Mouse (Mus musculus): Measurements from ENCODE around the gene Rcsd1. TPM values are rescaled to one million over a fixed set of nuclear protein-coding genes. Genes with fewer than 3 reads are reported as not detected.
A peak's percentile ranks its signal among the peaks of the same experiment; 100 is the strongest.

Gene Rcsd1
- polyA plus RNA-seq, 1 experiment from 2014 or later: 6.1 TPM

GRCm38 (mm10) chr1:165737451-165737850 lies 27.9 kb upstream of the Rcsd1 start:
- DNase-seq (ENCODE audit: low spot score): no peak
- H3K4me2 ChIP-seq (ENCODE audit: low read depth, severe bottlenecking): no peak overlapping the region
- no peak overlapping the region for H3K4me3 ChIP-seq (ENCODE audit: low read depth, low read length)
- no peak overlapping the region for H3K27ac ChIP-seq (replicated peaks; ENCODE audit: low read depth, low read length)
- no peaks in the 10 kb centered on the region for H3K36me3 ChIP-seq (ENCODE audit: control insufficient read depth, insufficient read depth, low read length)
- WGBS: 37% methylated on average over 5 of the region's 5 CpGs
- no peaks in the 10 kb centered on the region for H3K4me1 ChIP-seq (ENCODE audit: control insufficient read depth, insufficient read depth, low read length)
- H3K9ac ChIP-seq (ENCODE audit: low read length): no peak overlapping the region
- no peaks in the 10 kb centered on the region for H3K27me3 ChIP-seq (ENCODE audit: control insufficient read depth, insufficient read depth, low read length)
- ATAC-seq (ENCODE audit: insufficient number of reproducible peaks, low FRiP score, low TSS enrichment, low read depth): no peak
- no peaks in the 10 kb centered on the region for H3K9me3 ChIP-seq (ENCODE audit: control insufficient read depth, low read length)

DNA sequence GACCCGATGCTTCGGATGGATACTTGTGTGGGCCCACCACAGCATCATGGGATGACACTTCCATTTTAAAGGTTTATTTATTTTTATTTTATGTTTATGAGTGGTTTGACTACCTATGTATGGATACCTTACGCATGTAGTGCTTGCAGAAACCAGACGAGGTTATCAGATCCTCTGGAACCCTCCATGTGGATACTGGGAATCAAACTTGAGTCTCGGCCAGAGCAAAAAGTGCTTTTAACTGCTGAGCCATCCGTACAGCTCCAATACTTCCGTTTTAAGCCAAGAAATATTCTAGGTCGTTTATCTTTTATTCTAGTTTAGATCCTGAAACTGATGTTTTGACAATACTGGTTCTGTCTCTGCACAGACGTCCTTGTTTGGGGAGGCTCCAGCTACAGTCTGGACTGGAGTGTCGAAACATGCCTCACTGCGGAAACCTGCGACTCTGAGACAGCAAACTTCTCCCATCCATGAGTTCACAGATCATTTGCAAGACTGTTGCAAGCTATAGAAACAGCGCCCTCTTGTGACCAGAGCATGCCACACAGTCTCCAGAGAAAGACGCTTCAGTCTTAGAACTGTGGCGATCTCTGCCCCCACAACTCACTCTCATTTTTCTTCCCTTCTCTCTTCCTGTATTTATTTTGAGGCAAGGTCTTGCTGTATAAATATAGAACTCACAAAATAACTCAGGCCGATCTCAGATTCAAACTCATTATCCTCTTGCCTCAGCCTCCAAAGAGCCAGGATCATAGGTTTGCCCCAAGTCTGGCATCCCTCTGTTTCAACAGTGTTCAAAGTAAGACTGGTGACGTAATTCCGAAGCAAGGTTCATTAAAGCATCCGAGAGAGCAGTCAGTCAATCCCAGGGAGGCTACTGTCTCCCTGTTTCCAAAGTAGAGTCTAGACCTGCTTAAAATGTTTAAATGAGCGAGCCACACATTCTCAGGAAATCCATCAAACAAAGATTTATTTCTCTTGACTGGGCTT lies 26.6 kb upstream of the Rcsd1 start:
- DNase-seq (ENCODE audit: low spot score): peak; percentile 94
- ATAC-seq (ENCODE audit: insufficient number of reproducible peaks, low FRiP score, low TSS enrichment, low read depth): peak; percentile 62; the same call in 1 of the 2 replicates
- no peaks in the 10 kb centered on the region for H3K9me3 ChIP-seq (ENCODE audit: control insufficient read depth, low read length)
- no peaks in the 10 kb centered on the region for H3K36me3 ChIP-seq (ENCODE audit: control insufficient read depth, insufficient read depth, low read length)
- 39% methylated on average over 20 of the region's 20 CpGs for WGBS
- H3K4me1 ChIP-seq (ENCODE audit: control insufficient read depth, insufficient read depth, low read length): no peaks in the 10 kb centered on the region
- H3K4me3 ChIP-seq (ENCODE audit: low read depth, low read length): no peak overlapping the region
- H3K4me2 ChIP-seq (ENCODE audit: low read depth, severe bottlenecking): no peak overlapping the region; the same call in 1 of the 2 replicates
- H3K27ac ChIP-seq (replicated peaks; ENCODE audit: low read depth, low read length): no peak overlapping the region
- no peak overlapping the region for H3K9ac ChIP-seq (ENCODE audit: low read length)
- H3K27me3 ChIP-seq (ENCODE audit: control insufficient read depth, insufficient read depth, low read length): no peaks in the 10 kb centered on the region

- no peak overlapping the region for H3K9ac ChIP-seq (ENCODE audit: low read length)
- H3K36me3 ChIP-seq (ENCODE audit: control insufficient read depth, insufficient read depth, low read length): no peaks in the 10 kb centered on the region
- H3K4me2 ChIP-seq (ENCODE audit: low read depth, severe bottlenecking): no peak overlapping the region
- no peak for DNase-seq (ENCODE audit: low spot score)
- H3K27ac ChIP-seq (replicated peaks; ENCODE audit: low read depth, low read length): no peak overlapping the region
- no peak overlapping the region for H3K4me3 ChIP-seq (ENCODE audit: low read depth, low read length)
- H3K27me3 ChIP-seq (ENCODE audit: control insufficient read depth, insufficient read depth, low read length): no peaks in the 10 kb centered on the region
- H3K4me1 ChIP-seq (ENCODE audit: control insufficient read depth, insufficient read depth, low read length): no peaks in the 10 kb centered on the region
- WGBS: 94% methylated on average over 2 of the region's 2 CpGs
- H3K9me3 ChIP-seq (ENCODE audit: control insufficient read depth, low read length): no peaks in the 10 kb centered on the region
- no peak for ATAC-seq (ENCODE audit: insufficient number of reproducible peaks, low FRiP score, low TSS enrichment, low read depth)
These were observed 25.3 kb upstream of the Rcsd1 start for GRCm38 (mm10) chr1:165734840-165735239.

DNA sequence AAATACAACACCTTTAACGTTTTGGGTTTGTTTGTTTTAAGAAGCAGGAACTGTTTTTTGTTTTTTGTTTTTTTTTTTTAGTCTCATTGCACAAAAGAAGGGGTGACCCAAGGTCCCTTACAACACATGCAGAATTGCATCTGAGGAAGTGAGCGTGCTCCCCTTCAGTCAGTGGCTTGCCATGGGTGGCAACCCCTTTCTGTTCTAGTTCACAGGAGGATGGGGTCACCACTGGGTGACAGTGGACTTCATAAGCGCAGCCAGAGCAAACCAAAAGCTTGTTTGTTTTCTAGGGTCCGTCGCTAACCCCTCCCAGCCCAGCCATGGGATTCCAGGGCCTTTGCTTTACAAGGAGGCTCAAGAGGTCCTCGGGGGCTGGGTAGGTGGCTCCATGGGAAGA lies 22.0 kb upstream of the Rcsd1 start:
- WGBS: 80% methylated on average over 6 of the region's 6 CpGs
- Histone ChIP-seq H3K27me3 (ENCODE audit: control insufficient read depth, insufficient read depth, low read length) (no peaks in the 10 kb centered on the region), H3K9ac (ENCODE audit: low read length) (no peak overlapping the region), H3K4me3 (ENCODE audit: low read depth, low read length) (no peak overlapping the region), H3K4me1 (ENCODE audit: control insufficient read depth, insufficient read depth, low read length) (no peaks in the 10 kb centered on the region), H3K36me3 (ENCODE audit: control insufficient read depth, insufficient read depth, low read length) (no peaks in the 10 kb centered on the region), H3K9me3 (ENCODE audit: control insufficient read depth, low read length) (no peaks in the 10 kb centered on the region), H3K27ac (replicated peaks; ENCODE audit: low read depth, low read length) (no peak overlapping the region), H3K4me2 (ENCODE audit: low read depth, severe bottlenecking) (no peak overlapping the region)
- ATAC-seq (ENCODE audit: insufficient number of reproducible peaks, low FRiP score, low TSS enrichment, low read depth) (no peak), DNase-seq (ENCODE audit: low spot score) (no peak)

GRCm38 (mm10) chr1:165730129-165730528 lies 20.6 kb upstream of the Rcsd1 start:
- H3K9me3 ChIP-seq (ENCODE audit: control insufficient read depth, low read length): no peaks in the 10 kb centered on the region
- H3K9ac ChIP-seq (ENCODE audit: low read length): no peak overlapping the region
- H3K4me3 ChIP-seq (ENCODE audit: low read depth, low read length): no peak overlapping the region
- ATAC-seq (ENCODE audit: insufficient number of reproducible peaks, low FRiP score, low TSS enrichment, low read depth): no peak
- H3K27ac ChIP-seq (replicated peaks; ENCODE audit: low read depth, low read length): no peak overlapping the region
- H3K4me1 ChIP-seq (ENCODE audit: control insufficient read depth, insufficient read depth, low read length): no peaks in the 10 kb centered on the region
- H3K36me3 ChIP-seq (ENCODE audit: control insufficient read depth, insufficient read depth, low read length): no peaks in the 10 kb centered on the region
- no peak for DNase-seq (ENCODE audit: low spot score)
- 63% methylated on average over 1 of the region's 1 CpGs for WGBS
- no peaks in the 10 kb centered on the region for H3K27me3 ChIP-seq (ENCODE audit: control insufficient read depth, insufficient read depth, low read length)
- H3K4me2 ChIP-seq (ENCODE audit: low read depth, severe bottlenecking): no peak overlapping the region

DNA sequence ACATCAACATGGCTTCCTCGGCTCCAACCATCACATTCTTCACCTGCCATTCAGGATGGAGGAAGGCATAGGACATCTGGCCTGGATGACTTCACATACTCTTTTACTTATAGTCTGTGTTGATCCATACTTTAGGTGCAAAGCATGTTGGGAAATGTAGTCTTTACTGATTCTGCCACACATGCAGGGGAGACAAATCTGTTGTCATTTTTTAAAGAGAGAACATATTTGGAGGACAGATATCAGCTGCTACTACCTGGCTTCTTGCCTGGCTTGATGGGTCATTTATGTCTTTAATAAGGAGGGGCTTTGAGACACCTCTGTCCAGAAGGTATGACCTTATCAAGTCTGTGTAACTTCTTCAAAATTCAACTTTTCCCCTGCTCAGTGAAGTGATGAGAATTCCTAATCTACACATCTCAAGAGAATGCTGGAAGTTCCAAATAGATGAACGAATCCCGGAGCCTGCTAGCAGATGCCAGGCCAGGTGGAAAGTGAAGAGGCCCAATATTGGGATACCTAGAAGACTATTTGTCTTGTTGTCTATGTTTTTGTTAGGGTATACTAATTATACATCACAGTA lies 18.6 kb upstream of the Rcsd1 start:
- Histone ChIP-seq H3K27ac (replicated peaks; ENCODE audit: low read depth, low read length) (no peak overlapping the region), H3K36me3 (ENCODE audit: control insufficient read depth, insufficient read depth, low read length) (no peaks in the 10 kb centered on the region), H3K4me1 (ENCODE audit: control insufficient read depth, insufficient read depth, low read length) (no peaks in the 10 kb centered on the region), H3K27me3 (ENCODE audit: control insufficient read depth, insufficient read depth, low read length) (no peaks in the 10 kb centered on the region), H3K4me3 (ENCODE audit: low read depth, low read length) (no peak overlapping the region), H3K4me2 (ENCODE audit: low read depth, severe bottlenecking) (no peak overlapping the region), H3K9ac (ENCODE audit: low read length) (no peak overlapping the region), H3K9me3 (ENCODE audit: control insufficient read depth, low read length) (no peaks in the 10 kb centered on the region)
- WGBS: 90% methylated on average over 3 of the region's 3 CpGs
- DNase-seq (ENCODE audit: low spot score) (no peak), ATAC-seq (ENCODE audit: insufficient number of reproducible peaks, low FRiP score, low TSS enrichment, low read depth) (no peak)

GRCm38 (mm10) chr1:165726986-165727385 lies 17.4 kb upstream of the Rcsd1 start:
- Histone ChIP-seq H3K4me2 (ENCODE audit: low read depth, severe bottlenecking) (no peak overlapping the region), H3K27me3 (ENCODE audit: control insufficient read depth, insufficient read depth, low read length) (no peaks in the 10 kb centered on the region), H3K9ac (ENCODE audit: low read length) (no peak overlapping the region), H3K27ac (replicated peaks; ENCODE audit: low read depth, low read length) (no peak overlapping the region), H3K9me3 (ENCODE audit: control insufficient read depth, low read length) (no peaks in the 10 kb centered on the region), H3K4me3 (ENCODE audit: low read depth, low read length) (no peak overlapping the region), H3K36me3 (ENCODE audit: control insufficient read depth, insufficient read depth, low read length) (no peaks in the 10 kb centered on the region), H3K4me1 (ENCODE audit: control insufficient read depth, insufficient read depth, low read length) (no peaks in the 10 kb centered on the region)
- ATAC-seq (ENCODE audit: insufficient number of reproducible peaks, low FRiP score, low TSS enrichment, low read depth) (no peak), DNase-seq (ENCODE audit: low spot score) (no peak)
- WGBS: 56% methylated on average over 1 of the region's 1 CpGs

GRCm38 (mm10) chr1:165725039-165725644 lies 15.6 kb upstream of the Rcsd1 start:
- no peaks in the 10 kb centered on the region for H3K27me3 ChIP-seq (ENCODE audit: control insufficient read depth, insufficient read depth, low read length)
- H3K4me3 ChIP-seq (ENCODE audit: low read depth, low read length): no peak overlapping the region
- DNase-seq (ENCODE audit: low spot score) (no peak), ATAC-seq (ENCODE audit: insufficient number of reproducible peaks, low FRiP score, low TSS enrichment, low read depth) (no peak)
- H3K4me2 ChIP-seq (ENCODE audit: low read depth, severe bottlenecking): no peak overlapping the region
- no peaks in the 10 kb centered on the region for H3K36me3 ChIP-seq (ENCODE audit: control insufficient read depth, insufficient read depth, low read length)
- H3K9ac ChIP-seq (ENCODE audit: low read length): no peak overlapping the region
- H3K9me3 ChIP-seq (ENCODE audit: control insufficient read depth, low read length): no peaks in the 10 kb centered on the region
- H3K27ac ChIP-seq (replicated peaks; ENCODE audit: low read depth, low read length): no peak overlapping the region
- no peaks in the 10 kb centered on the region for H3K4me1 ChIP-seq (ENCODE audit: control insufficient read depth, insufficient read depth, low read length)
- 88% methylated on average over 4 of the region's 4 CpGs for WGBS
